Mouse (Mus musculus) embryonic facial prominence, embryonic 14.5 days (tissue): ENCODE data around the gene Prr19. TPM values are rescaled to one million over a fixed set of nuclear protein-coding genes. Genes with fewer than 3 reads are reported as not detected.
A peak's percentile ranks its signal among the peaks of the same experiment; 100 is the strongest.

Source experiments
- ATAC-seq: fragments of 200-750 bp; cut with Nextera tagmentation; 2 replicates; pipeline ENCODE4 v1.8.0; 2017; ENCODE audit warnings: low read depth, moderate number of reproducible peaks, moderate TSS enrichment
- DNase-seq: peaks from one replicate; pipeline ENCODE4 v3.0.0-alpha.2; 2015; ENCODE audit warnings: low spot score
- H3K27ac ChIP-seq: fragments of 300-500 bp; sonication (generic); replicated peaks from 2 replicates; pipeline ENCODE4 v1.5.1; 2014; ENCODE audit warnings: low read depth, mild to moderate bottlenecking, low read length, moderate library complexity
- H3K27me3 ChIP-seq: fragments of 300-500 bp; sonication (generic); replicated peaks from 2 replicates; pipeline ENCODE4 v1.6.1; 2014; ENCODE audit warnings: low read length; ENCODE audit not compliant: control insufficient read depth, insufficient read depth
- H3K36me3 ChIP-seq: fragments of 300-500 bp; sonication (generic); 2 replicates; pipeline ENCODE4 v1.6.1; 2014; ENCODE audit warnings: low read length, mixed read lengths; ENCODE audit not compliant: control insufficient read depth, insufficient read depth
- H3K4me1 ChIP-seq: fragments of 300-500 bp; sonication (generic); 2 replicates; pipeline ENCODE4 v1.6.1; 2014; ENCODE audit warnings: antibody characterized with exemption, low read length; ENCODE audit not compliant: control insufficient read depth, insufficient read depth
- H3K4me2 ChIP-seq: fragments of 300-500 bp; sonication (generic); 2 replicates; pipeline ENCODE4 v1.6.1; 2014; ENCODE audit warnings: low read depth, mild to moderate bottlenecking, low read length, moderate library complexity, mixed read lengths
- H3K4me3 ChIP-seq: fragments of 300-500 bp; sonication (generic); 2 replicates; pipeline ENCODE4 v1.5.1; 2014; ENCODE audit warnings: low read depth, mild to moderate bottlenecking, low read length
- H3K9ac ChIP-seq: fragments of 300-500 bp; sonication (generic); 2 replicates; pipeline ENCODE4 v1.6.1; 2014; ENCODE audit warnings: low read depth, mild to moderate bottlenecking, low read length, moderate library complexity, mixed read lengths
- H3K9me3 ChIP-seq: fragments of 300-500 bp; sonication (generic); 2 replicates; pipeline ENCODE4 v1.6.1; 2016; ENCODE audit warnings: low read length; ENCODE audit not compliant: control insufficient read depth
- WGBS: fragments of 180-500 bp; shearing (Covaris S2); extraction: QIAGEN DNeasy Blood & Tissue Kit; methylation state at CpG from one replicate; pipeline ENCODE4 v1.1.7; 2014; 5-methylcytosine and 5-hydroxymethylcytosine counted together
- polyA plus RNA-seq: library from polyadenylated mRNA; unstranded; fragments of >200 nt; fragmentation: Nextera tagmentation; extraction: Ambion mirVana; gene quantifications from 2 replicates; pipeline ENCODE4 v1.2.1, GENCODE M21; 2014

The Prr19 gene
- polyA plus RNA-seq, 1 experiment from 2014 or later: 0.77 TPM

DNA sequence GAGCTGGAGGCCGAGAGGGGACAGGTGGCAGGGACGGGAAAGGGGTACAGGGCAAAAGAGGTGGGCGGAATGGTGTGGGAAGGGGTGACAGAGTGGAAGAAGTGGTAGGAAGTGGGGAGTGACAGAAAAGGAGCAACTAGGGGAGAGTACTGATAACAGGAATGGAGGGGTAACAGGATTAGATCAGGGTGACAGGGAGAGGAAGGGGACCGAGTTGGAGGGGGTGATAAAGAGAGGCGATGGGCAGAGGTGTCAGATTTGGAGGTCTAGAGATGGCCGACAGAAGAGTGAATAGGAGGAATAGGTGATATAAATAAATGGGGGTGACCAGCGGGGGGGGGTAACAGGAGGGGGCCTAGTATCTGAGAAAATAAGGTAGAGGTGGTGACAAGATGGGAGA lies 32.6 kb upstream of the Prr19 start:
- peak overlapping the region; percentile 69 for H3K4me3 ChIP-seq
- H3K9ac ChIP-seq: peak overlapping the region; percentile 80
- peaks cover 10% of the 10 kb centered on the region for H3K4me1 ChIP-seq
- H3K9me3 ChIP-seq: no peaks in the 10 kb centered on the region
- H3K36me3 ChIP-seq: peaks cover 30% of the 10 kb centered on the region
- peak overlapping the region; percentile 75 for H3K27ac ChIP-seq
- DNase-seq (no peak), ATAC-seq (no peak)
- peak overlapping the region; percentile 92 for H3K4me2 ChIP-seq
- WGBS: 7% methylated on average over 7 of the region's 7 CpGs
- no peaks in the 10 kb centered on the region for H3K27me3 ChIP-seq

DNA sequence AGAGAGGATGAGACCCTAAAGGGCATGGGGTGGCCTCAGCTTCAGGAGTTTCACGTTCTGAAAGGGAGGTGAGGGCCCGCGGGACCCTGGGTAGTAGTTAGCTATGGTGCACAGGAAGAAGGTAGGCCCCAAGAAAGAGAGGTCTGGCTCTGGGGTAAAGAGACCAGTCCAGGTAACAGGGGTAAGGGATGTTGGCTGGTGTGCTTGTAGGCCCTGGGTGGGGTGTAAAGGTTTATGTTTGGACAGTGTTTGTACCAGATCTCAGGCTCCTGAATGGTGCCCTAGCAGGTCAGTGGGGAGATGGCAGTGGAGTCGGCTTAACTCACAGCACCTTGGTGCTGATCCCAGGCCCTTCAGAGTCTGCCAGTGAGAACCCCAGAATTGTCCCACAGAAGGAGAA lies 32.2 kb upstream of the Prr19 start:
- no peaks in the 10 kb centered on the region for H3K9me3 ChIP-seq
- 37% methylated on average over 4 of the region's 4 CpGs for WGBS
- H3K9ac ChIP-seq: peak overlapping the region; percentile 80
- peaks cover 34% of the 10 kb centered on the region for H3K36me3 ChIP-seq
- H3K27ac ChIP-seq: peak overlapping the region; percentile 75; the same call in 1 of the 2 replicates
- DNase-seq (no peak), ATAC-seq (no peak)
- peak overlapping the region; percentile 92 for H3K4me2 ChIP-seq
- H3K4me3 ChIP-seq: peak overlapping the region; percentile 69
- no peaks in the 10 kb centered on the region for H3K27me3 ChIP-seq
- H3K4me1 ChIP-seq: peaks cover 11% of the 10 kb centered on the region

DNA sequence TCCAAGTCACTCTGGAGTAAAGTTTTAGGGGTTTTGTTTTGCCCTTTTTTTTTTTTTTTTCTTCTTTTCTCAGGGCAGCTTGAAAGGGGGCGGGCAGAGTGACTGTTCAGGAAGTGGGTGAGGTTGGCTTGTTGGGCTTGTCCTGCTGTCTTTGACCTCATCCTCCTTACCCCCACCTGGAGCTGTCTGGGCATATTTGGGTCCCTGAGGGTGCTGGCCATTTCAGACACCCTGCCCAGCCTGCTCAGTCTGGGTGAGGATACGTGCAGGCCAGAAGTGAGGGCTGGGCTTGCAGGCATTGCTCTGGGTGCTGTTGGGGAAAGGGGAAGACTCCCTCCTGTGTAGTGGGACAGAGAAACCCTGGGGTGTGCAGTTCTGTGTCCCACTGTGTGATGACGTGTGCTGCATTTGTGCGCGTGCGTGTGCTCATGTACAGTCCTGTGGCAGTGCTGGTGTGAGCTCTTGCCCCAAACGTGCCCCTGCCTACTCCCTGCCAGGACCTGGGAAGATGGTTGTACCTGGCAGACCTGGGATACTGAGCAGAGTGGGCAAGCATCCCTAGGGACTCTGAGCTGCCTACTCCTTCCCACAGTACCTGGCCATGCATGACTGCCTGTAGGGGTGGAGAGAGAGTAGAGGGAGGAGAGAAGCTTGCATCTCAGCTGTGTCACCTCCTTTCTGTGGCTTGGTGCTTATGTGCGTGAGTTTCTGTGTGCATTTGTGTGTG lies 31.5 kb upstream of the Prr19 start:
- WGBS: 74% methylated on average over 8 of the region's 8 CpGs
- H3K9me3 ChIP-seq: no peaks in the 10 kb centered on the region
- no peak for DNase-seq
- peak overlapping the region; percentile 92 for H3K4me2 ChIP-seq
- no peaks in the 10 kb centered on the region for H3K27me3 ChIP-seq
- ATAC-seq: no peak
- peaks cover 17% of the 10 kb centered on the region for H3K4me1 ChIP-seq
- H3K4me3 ChIP-seq: peak overlapping the region; percentile 69
- H3K27ac ChIP-seq: 0 out of 2 replicates have a peak overlapping the region, but pooled peaks have one; percentile 75
- H3K9ac ChIP-seq: peak overlapping the region; percentile 80; the same call in 1 of the 2 replicates
- peaks cover 37% of the 10 kb centered on the region for H3K36me3 ChIP-seq

DNA sequence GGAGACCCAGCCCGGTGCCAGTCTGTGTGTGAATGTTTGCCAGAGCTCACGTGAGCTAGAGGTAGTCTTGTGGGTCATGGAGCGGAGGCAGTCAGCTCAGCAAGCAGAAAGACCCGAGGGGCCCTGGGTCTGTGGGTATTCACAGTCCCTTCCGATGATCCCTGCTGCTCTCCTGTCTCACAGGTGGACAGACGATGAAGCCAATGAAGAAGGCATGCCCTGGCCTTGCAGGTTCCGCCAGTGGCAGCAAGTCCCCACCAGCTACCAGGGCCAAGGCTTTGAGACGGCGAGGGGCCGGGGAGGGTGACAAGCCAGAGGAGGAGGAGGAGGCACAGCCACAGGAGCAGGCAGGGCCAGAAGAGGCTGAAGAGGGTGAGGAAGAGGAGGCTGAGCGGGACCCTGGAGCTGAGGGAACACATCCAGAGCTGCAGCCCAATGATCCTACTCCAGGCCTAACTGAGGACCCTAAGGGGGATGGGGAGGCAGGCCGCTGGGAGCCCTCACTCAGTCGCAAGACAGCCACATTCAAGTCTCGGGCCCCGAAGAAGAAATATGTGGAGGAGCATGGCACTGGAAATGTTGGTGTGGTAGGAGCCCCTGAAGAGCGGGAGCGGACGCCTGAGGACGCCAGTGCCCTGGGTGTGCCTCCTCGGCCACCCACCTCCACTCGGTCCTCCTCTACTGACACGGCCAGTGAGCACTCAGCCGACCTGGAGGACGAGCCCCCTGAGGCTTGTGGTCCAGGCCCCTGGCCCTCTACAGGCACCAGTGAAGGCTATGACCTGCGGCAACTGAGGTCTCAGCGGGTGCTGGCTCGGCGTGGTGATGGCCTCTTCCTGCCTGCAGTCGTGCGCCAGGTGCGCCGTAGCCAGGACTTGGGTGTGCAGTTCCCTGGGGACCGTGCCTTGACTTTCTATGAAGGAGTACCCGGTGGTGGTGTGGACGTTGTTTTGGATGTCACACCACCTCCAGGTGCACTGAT lies 30.3 kb upstream of the Prr19 start:
- H3K36me3 ChIP-seq: peaks cover 49% of the 10 kb centered on the region
- no peaks in the 10 kb centered on the region for H3K9me3 ChIP-seq
- DNase-seq (no peak), ATAC-seq (no peak)
- H3K9ac ChIP-seq: no peak overlapping the region
- whole genome bisulfite sequencing: 89% methylated on average over 34 of the region's 35 CpGs
- H3K27me3 ChIP-seq: no peaks in the 10 kb centered on the region
- peaks cover 27% of the 10 kb centered on the region for H3K4me1 ChIP-seq
- no peak overlapping the region for H3K27ac ChIP-seq
- no peak overlapping the region for H3K4me3 ChIP-seq
- H3K4me2 ChIP-seq: no peak overlapping the region

DNA sequence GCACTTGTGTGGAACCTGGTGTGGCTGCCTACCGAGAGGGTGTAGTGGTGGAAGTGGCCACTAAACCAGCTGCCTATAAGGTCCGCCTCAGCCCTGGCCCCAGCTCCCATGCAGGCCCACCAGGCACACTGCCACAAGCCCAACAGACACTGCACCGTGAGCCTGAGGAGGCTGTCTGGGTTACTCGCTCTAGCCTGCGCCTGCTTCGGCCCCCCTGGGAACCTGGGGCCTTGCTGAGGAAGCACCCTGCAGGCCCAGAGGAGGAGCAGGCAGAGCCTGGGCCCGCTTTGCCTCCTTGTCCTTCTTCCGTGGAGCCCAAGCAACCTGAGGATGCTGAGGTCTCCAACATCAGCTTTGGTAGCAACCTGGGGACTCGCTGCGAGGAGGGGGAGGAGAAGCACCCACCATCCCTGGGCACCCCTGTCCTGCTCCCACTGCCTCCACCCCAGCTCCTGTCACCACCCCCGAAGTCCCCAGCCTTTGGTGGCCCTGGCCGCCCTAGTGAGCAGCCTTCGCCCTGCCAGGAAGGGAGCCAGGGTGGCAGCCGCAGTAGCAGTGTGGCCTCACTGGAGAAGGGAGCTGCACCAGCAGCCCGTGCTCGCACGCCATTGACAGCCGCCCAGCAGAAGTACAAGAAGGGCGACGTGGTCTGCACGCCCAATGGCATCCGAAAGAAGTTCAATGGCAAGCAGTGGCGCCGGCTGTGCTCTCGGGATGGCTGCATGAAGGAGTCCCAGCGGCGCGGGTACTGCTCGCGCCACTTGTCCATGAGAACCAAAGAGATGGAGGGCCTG lies 29.4 kb upstream of the Prr19 start:
- H3K27ac ChIP-seq: no peak overlapping the region
- no peak overlapping the region for H3K4me2 ChIP-seq
- peaks cover 49% of the 10 kb centered on the region for H3K36me3 ChIP-seq
- DNase-seq (no peak), ATAC-seq (no peak)
- H3K9ac ChIP-seq: no peak overlapping the region
- peaks cover 29% of the 10 kb centered on the region for H3K4me1 ChIP-seq
- H3K9me3 ChIP-seq: no peaks in the 10 kb centered on the region
- WGBS: 87% methylated on average over 25 of the region's 30 CpGs
- no peak overlapping the region for H3K4me3 ChIP-seq
- H3K27me3 ChIP-seq: no peaks in the 10 kb centered on the region

DNA sequence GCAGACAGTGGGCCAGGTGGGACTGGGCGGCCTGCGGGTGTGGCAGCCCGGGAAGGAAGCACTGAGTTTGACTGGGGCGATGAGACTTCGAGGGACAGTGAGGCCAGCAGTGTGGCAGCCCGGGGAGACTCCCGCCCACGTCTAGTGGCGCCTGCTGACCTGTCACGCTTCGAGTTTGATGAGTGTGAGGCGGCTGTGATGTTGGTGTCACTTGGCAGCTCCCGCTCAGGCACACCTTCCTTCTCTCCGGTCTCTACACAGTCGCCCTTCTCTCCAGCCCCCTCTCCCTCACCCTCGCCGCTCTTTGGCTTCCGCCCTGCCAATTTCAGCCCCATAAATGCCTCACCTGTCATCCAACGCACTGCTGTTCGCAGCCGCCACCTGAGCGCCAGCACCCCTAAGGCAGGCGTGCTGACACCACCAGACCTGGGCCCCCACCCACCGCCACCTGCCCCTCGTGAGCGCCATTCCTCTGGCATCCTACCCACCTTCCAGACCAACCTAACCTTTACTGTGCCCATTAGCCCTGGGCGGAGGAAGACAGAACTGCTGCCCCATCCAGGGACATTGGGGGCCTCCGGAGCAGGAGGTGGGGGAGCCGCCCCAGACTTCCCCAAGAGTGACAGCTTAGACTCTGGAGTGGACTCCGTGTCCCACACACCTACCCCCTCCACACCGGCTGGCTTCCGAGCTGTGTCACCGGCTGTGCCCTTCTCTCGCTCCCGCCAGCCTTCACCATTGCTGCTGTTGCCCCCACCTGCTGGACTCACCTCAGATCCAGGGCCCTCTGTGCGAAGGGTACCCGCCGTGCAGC lies 28.6 kb upstream of the Prr19 start:
- Histone ChIP-seq H3K9ac (no peak overlapping the region), H3K4me2 (no peak overlapping the region), H3K9me3 (no peaks in the 10 kb centered on the region), H3K27me3 (no peaks in the 10 kb centered on the region), H3K27ac (no peak overlapping the region), H3K4me1 (peaks cover 33% of the 10 kb centered on the region), H3K4me3 (no peak overlapping the region), H3K36me3 (peaks cover 49% of the 10 kb centered on the region)
- DNase-seq (no peak), ATAC-seq (no peak)
- 87% methylated on average over 35 of the region's 38 CpGs for WGBS

DNA sequence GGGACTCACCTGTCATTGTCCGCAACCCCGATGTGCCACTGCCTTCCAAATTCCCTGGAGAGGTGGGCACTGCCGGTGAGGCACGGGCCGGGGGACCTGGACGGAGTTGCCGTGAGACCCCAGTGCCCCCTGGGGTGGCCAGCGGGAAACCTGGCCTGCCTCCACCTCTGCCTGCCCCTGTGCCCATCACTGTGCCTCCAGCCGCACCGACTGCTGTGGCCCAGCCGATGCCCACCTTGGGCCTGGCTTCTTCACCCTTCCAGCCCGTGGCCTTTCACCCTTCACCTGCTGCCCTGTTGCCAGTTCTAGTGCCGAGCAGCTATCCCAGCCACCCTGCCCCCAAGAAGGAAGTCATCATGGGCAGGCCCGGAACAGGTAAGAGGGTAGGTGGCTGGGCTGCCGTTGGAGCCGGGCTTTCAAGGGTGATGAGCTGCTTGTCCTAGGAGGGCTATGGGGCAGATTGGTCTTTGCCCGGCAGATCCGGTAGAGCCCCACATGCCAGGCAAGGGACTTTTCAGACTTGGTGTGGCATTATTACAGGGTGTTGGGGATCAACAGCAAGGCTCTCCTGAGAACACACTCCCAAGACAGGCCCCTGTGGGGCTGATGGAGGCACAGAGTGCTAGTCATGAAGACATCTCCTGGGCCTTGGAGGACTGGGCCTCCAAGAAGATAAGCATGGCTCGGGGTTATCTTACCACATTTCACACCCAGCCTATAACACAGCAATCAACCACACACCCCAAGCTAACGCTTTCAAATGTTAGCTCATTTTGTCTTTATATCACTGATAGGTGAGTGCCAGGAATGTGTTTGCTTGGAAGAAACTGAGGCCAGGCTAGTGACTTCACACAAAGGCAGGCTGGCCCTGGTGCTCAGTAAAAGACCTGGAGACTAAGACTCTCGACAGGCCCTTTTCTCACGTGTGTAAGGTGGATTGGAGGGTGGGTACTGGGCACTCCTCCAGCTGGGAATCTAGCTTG lies 27.7 kb upstream of the Prr19 start:
- 89% methylated on average over 22 of the region's 22 CpGs for WGBS
- H3K9ac ChIP-seq: 0 out of 2 replicates have a peak overlapping the region, but pooled peaks have one; percentile 42

More for the DNA sequence above, 27.7 kb upstream of the Prr19 start:
- H3K4me1 ChIP-seq: peaks cover 35% of the 10 kb centered on the region
- H3K27ac ChIP-seq: no peak overlapping the region
- DNase-seq (no peak), ATAC-seq (no peak)
- peaks cover 49% of the 10 kb centered on the region for H3K36me3 ChIP-seq
- H3K27me3 ChIP-seq: no peaks in the 10 kb centered on the region
- no peaks in the 10 kb centered on the region for H3K9me3 ChIP-seq
- H3K4me3 ChIP-seq: no peak overlapping the region
- no peak overlapping the region for H3K4me2 ChIP-seq
